Mouse (Mus musculus): ENCODE measurements around the gene Mfsd7a.
"Not testable (repeated sequence)": the region's sequence is repeated elsewhere in the genome, so short reads cannot be mapped to it uniquely, and the experiment has no call there.

The Mfsd7a gene

GRCm38 (mm10) chr5:108448785-108449668, at the start of gene Mfsd7a:
TSS of gene Mfsd7a (minus strand) at chr5:108448891.
- DNase-seq = peak; percentile 80 to 85

- DNase-seq = not testable (repeated sequence)
These were observed 37.5 kb upstream of the Mfsd7a start for GRCm38 (mm10) chr5:108486148-108486547.

DNA sequence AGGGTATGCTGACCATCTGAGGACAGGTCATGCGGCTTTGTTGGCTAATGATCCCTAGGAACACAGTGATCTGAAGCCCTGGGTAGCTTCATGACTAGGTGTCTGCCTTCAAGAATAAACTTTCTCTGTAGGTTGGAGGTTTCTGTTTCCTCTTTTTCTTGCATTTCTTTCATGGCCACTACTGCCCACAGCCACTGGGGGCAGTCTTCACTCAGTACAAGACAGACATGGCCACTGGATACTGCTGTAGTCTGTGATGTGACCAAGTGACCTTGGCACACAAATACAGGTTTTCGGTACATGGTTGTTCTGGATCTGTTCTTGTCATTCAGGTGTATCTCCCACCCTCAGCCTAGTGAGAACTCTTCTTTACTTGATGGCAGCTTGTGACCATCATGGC, 36.5 kb upstream of the Mfsd7a start:
- peak in 1 of 2 experiments; percentile 41 for DNase-seq

DNA sequence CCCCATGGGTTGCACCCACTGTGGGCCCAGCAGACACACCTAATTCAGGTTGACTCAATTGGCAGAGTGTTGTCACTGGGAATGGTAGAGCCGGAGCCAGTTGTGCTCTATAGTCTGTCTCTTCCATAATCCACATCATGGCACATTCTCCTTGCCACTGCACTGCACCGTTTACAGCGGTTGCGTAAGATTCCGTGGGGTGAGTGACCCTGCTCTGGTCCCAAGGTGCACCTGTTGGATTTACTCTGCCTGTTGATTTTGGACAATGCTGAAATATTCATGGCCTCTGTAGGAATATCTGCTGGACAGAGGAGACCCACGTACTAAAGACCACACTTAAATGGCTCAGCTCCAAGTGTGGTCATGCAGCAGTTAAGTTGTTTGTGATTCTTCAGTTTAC, 34.3 kb upstream of the Mfsd7a start:
- DNase-seq = no peak

DNA sequence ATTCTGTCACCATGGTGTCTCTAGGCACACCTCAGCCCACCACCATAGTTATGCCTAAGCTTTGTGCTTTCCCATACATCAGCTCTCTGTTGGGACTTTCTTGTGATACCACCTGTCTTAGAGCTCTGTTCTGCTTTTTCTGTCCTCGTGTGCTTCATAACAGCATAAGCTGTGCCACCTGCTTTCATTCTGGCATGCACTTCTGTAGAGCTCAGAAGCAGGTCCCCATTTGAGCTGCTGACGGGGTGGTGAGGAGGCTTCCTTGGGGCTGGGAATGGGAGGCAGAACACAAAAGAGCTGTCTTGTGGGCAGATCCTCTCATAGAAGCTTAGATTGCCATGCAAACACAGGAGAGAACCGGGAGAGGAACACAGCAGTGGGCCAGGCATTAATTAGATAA, 27.3 kb upstream of the Mfsd7a start:
- DNase-seq = no peak

DNA sequence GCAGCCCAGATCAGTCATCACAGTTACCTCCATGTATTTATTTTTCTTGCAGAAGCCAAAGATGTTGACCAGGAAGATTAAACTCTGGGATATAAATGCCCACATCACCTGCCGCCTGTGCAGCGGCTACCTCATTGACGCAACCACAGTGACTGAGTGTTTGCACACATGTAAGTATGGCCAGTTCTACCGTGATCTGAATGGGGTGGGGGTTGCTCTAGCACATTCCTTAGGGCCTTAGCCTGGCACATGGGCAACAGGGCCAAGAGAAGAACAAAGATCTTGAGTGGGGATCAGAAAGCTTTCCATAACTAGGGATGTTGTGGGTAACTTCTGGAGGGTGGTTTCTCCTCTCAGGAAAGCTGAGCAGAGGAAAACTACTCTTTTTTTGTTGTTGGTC, 25.0 kb upstream of the Mfsd7a start:
- DNase-seq = peak; percentile 25 to 63

GRCm38 (mm10) chr5:108469617-108470016, 20.9 kb upstream of the Mfsd7a start:
- DNase-seq = peak in 1 of 2 experiments; percentile 27

DNA sequence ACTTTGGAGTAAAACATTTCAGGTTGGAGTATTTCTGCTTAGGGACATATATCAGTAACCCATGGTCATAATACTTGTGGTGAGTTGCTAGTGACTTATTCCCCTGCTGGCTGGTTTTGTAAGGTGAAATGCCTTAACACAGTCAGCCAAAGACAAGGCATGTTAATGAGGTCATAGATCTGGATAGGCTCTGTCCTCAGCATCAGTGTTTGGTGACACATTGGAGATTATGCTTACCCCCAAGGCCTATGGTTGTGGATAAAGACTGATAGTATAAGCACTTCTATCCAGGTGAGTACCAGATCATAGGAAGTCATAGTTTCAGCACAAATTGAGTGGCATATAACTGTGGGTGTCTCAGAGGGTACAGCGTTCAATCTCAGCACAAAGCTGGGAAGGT, 18.0 kb upstream of the Mfsd7a start:
- no peak for DNase-seq

GRCm38 (mm10) chr5:108465131-108465891, 16.6 kb upstream of the Mfsd7a start:
- DNase-seq = no peak

- DNase-seq = no peak
These were observed 13.8 kb upstream of the Mfsd7a start for GRCm38 (mm10) chr5:108462446-108462845.

DNA sequence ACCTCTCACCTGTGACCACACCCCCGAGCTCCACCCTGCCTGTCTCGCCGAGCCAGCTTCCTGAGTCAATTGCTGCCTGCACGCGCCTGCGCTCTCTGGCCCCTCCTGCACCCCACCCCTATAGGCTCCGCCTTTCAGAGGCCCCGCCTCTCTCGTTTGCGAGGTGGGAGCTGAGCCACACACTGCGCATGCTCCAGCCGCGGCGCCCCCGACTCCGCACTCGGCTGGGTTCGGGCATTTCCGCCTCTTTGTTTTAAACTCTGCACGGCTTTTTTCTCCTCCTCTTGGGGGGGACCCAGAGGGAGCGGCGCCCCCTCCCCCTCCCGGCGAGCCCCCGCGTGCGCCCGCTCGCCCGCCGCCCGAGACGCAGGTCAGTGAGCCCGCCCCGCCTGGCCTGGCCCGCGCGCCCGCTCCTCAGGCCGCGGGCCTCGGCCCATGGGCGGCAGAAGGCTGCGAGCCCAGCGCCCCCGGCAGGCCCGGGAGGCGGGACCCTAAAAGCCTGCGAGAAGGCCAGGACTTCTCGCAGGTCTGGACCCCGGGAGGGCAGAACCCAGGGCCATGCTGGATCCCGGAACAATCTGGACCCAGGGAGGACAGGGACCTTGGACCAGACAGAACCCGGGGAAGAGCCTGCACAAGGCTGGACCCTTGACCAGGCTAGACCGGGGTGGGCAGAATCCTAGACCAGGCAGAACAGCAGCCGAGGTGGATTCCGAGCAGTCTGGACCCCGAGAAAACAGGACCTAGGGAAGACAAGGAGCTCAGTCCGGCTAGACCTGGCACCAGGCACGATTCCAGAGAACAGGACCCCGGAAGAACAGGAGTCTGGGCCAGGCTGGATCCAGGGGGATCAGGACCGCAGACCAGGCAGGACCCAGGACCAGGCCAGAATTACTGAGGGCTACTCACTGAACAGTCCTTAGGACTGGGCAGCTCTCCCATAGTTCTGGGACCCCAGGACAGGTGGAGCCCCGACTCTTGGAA, 12.7 kb upstream of the Mfsd7a start, which contains the start of gene Pcgf3:
Gene Pcgf3 (plus strand): TSS at position 151 of the 984 bp plus-strand sequence.
- DNase-seq = peak; percentile 98 to 99

DNA sequence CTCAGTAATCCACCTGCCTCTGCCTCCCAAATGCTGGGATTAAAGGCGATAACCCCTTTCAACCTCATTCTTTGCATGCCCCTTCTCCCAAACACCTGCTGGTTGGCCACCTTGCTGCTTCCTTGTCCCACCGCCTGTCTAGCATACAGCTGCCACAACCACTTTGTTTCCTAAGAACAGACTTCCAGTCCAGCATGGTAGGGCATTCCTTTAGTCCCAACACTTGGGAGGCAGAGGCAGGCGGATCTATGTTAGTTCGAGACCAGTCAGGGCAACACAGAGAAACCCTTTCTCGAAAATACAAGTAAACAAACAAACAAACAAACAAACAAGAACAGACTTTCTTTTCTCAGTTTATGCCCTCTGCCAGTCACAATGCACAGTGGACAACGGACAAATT, 11.8 kb upstream of the Mfsd7a start:
- DNase-seq = no peak

DNA sequence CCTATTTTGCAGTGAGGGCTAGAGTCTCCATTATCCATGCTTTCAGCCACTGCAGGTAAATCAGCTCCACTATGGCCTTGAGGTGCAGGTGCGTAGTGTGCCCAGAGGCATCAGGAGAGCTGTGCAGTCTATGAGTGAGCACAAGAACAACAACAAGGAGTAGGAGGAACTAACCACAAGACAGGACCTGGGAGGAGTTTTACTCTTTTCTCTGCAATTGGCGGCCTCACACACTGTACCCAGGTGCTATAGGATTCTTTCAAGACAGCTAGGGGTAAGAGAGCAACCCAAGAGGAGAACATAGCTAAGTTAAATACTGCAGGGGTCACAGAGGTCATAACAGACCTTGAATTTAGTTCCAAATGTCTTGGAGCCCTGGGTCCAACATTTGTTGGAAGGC, 10.0 kb upstream of the Mfsd7a start:
- DNase-seq = no peak

DNA sequence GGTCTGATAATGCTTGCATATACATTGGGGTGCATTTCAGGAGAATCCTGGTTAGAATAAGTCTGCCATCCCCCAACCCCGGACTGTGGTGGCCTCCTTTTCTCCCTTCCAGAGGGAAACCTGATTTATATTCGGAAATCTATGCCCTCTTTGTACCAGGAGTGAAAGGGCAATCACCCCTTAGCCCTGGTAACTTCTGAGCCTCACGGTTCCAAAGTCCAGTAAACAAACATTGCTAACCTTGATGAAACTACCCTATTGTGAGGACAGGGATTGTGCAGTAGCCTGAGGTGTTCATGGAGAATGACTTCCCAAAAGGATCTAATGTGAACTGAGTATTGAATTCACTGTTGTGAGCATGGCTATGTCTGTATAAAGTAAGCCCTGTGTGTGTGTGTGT, 5.4 kb upstream of the Mfsd7a start:
- DNase-seq = no peak

DNA sequence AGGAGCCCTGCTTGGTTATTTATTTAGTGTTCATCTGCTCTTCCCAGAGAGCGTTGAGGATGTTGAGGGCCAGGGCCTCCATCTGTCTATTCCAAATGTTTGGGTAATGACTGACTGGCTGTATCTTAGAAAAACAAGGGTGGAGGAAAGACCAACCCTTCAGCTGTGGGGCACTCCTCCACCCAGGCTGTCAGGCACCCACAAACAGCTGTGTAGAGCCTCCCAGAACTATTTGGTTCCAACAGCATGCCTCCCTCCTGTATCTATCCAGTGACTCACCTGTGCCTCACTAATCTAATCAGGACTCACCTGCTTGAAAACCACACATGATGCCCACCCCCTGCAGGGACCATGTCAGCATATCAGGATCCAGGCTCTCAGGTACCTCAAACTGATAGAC, 3.7 kb upstream of the Mfsd7a start:
- no peak for DNase-seq

DNA sequence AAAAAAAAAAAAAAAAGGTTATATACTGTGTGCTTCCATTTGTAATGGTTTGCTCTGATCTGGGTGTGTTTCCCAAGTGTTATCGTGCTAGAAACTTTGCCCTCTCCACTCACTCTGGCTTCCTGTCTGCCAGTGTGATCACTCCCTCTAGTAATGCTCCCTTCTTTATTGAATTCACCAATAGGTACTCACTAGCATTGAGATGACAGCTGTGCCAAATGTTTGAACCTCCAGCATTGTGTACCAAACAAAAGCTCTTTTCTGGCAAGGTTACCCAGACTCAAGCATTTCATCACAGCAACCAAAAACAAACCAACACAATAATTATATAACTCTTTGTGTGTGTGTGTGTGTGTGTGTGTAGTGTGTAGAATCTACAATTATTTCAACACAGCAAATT, 2.9 kb upstream of the Mfsd7a start:
- no peak for DNase-seq

- no peak for DNase-seq
These were observed 2.3 kb upstream of the Mfsd7a start for GRCm38 (mm10) chr5:108450837-108451540.

DNA sequence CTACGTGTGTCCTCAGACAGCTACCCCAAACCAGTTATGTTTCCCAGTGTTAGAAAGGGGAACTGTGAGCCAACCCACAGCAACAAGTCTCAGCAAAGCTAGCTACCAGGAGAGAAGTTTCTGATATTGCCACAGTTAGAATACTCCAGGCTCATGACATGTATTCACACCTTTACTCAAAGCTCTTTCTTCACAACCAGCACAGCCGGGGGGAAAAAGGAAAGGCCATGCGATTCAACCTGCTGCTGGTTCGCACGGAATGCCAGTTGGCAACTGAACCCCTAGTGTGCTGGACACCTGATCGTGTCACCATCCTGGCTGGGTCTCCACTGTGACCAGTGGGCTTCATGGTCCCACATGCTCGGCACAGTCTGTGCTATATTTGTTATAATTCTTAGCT, 834 bp downstream of the Mfsd7a start:
- no peak for DNase-seq

DNA sequence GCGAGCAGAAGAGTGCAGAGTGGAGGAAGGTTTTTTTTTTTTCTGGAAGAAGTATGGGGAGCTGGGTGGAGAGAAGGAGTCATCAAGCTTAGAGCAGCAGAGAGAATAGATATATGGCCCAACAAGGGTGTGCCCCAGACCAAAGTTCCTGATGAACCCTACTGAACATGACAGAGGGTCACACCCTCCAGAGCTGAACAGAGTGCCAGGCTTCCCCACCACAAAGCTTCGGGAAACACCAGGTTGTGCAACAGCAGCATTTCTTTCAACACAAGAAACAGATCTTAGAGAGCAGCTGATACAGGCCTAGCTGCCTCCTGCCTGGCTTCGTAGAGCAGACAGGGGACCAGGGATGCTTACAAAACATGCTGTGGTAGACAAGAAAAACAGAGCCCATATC, 1.7 kb downstream of the Mfsd7a start:
- peak in 1 of 2 experiments; percentile 34 for DNase-seq

GRCm38 (mm10) chr5:108436101-108436500, 12.6 kb downstream of the Mfsd7a start:
- no peak for DNase-seq

- peak; percentile 92 to 96 for DNase-seq
These were observed 14.7 kb downstream of the Mfsd7a start, which contains the start of gene Atp5k for GRCm38 (mm10) chr5:108433804-108434587. TSS of gene Atp5k (minus strand) at chr5:108434448.
